Mouse (Mus musculus): ENCODE results near the gene Efs. TPM values are rescaled to one million over a fixed set of nuclear protein-coding genes. Genes with fewer than 3 reads are reported as not detected.
A peak's percentile ranks its signal among the peaks of the same experiment; 100 is the strongest.

Gene Efs
- polyA plus RNA-seq, 1 experiment from 2014 or later, result 20.7 TPM

- H3K36me3 ChIP-seq, result no peaks in the 10 kb centered on the region
- H3K27me3 ChIP-seq (replicated peaks), result no peaks in the 10 kb centered on the region
- H3K9ac ChIP-seq, result no peak within 1 kb of the TSS
- peaks cover 20% of the 10 kb centered on the region for H3K4me1 ChIP-seq (replicated peaks)
- peak; percentile 33; the same call in 1 of the 2 replicates for ATAC-seq
- no peak within 1 kb of the TSS for H3K27ac ChIP-seq
- WGBS, result 38% methylated on average over 6 of the region's 6 CpGs
- H3K4me2 ChIP-seq (replicated peaks), result no peak within 1 kb of the TSS
- no peaks in the 10 kb centered on the region for H3K9me3 ChIP-seq
- H3K4me3 ChIP-seq (replicated peaks), result no peak within 1 kb of the TSS
These were observed 6.8 kb upstream of the Efs start, which contains the start of gene Il25 for GRCm38 (mm10) chr14:54932645-54933150. Gene Il25, plus strand, starts transcription at chr14:54932695.

- WGBS, result 23% methylated on average over 2 of the region's 2 CpGs
- Histone ChIP-seq H3K9ac (no peak overlapping the region), H3K27ac (no peak overlapping the region)
These were observed 4.5 kb upstream of the Efs start for GRCm38 (mm10) chr14:54930431-54930830.

GRCm38 (mm10) chr14:54929801-54930200 lies 3.9 kb upstream of the Efs start:
- Histone ChIP-seq H3K9me3 (no peaks in the 10 kb centered on the region), H3K4me1 (replicated peaks) (peaks cover 28% of the 10 kb centered on the region), H3K27ac (no peak overlapping the region), H3K36me3 (no peaks in the 10 kb centered on the region), H3K9ac (no peak overlapping the region), H3K4me3 (replicated peaks) (no peak overlapping the region), H3K4me2 (replicated peaks) (no peak overlapping the region), H3K27me3 (replicated peaks) (peaks cover 15% of the 10 kb centered on the region; the same call in 1 of the 2 replicates)
- WGBS, result 65% methylated on average over 5 of the region's 5 CpGs
- no peak for ATAC-seq

More at GRCm38 (mm10) chr14:54930431-54930830, 4.5 kb upstream of the Efs start:
- H3K4me2 ChIP-seq (replicated peaks), result no peak overlapping the region
- H3K9me3 ChIP-seq, result no peaks in the 10 kb centered on the region
- peaks cover 15% of the 10 kb centered on the region; the same call in 1 of the 2 replicates for H3K27me3 ChIP-seq (replicated peaks)
- peaks cover 26% of the 10 kb centered on the region for H3K4me1 ChIP-seq (replicated peaks)
- H3K36me3 ChIP-seq, result no peaks in the 10 kb centered on the region
- H3K4me3 ChIP-seq (replicated peaks), result no peak overlapping the region
- no peak for ATAC-seq

GRCm38 (mm10) chr14:54927296-54927695 lies 1.4 kb upstream of the Efs start:
- Histone ChIP-seq H3K9me3 (no peaks in the 10 kb centered on the region), H3K4me3 (replicated peaks) (peak overlapping the region; percentile 58), H3K4me1 (replicated peaks) (peaks cover 30% of the 10 kb centered on the region), H3K36me3 (no peaks in the 10 kb centered on the region), H3K27me3 (replicated peaks) (peaks cover 15% of the 10 kb centered on the region; the same call in 1 of the 2 replicates), H3K9ac (peak overlapping the region; percentile 86), H3K4me2 (replicated peaks) (peak overlapping the region; percentile 94), H3K27ac (peak overlapping the region; percentile 99)
- 21% methylated on average over 7 of the region's 7 CpGs for WGBS
- ATAC-seq, result no peak

- Histone ChIP-seq H3K4me1 (replicated peaks) (peaks cover 25% of the 10 kb centered on the region), H3K27ac (peak overlapping the region; percentile 99), H3K9ac (peak overlapping the region; percentile 86), H3K27me3 (replicated peaks) (peaks cover 15% of the 10 kb centered on the region; the same call in 1 of the 2 replicates), H3K9me3 (no peaks in the 10 kb centered on the region), H3K4me2 (replicated peaks) (peak overlapping the region; percentile 94), H3K36me3 (peaks cover 5% of the 10 kb centered on the region; the same call in 1 of the 2 replicates), H3K4me3 (replicated peaks) (peak overlapping the region; percentile 58)
- peak; percentile 83 for ATAC-seq
- 1% methylated on average over 56 of the region's 58 CpGs for WGBS
These were observed 654 bp upstream of the Efs start for GRCm38 (mm10) chr14:54926401-54927158.

GRCm38 (mm10) chr14:54924641-54925348 lies 1.1 kb downstream of the Efs start:
- peaks cover 15% of the 10 kb centered on the region; the same call in 1 of the 2 replicates for H3K27me3 ChIP-seq (replicated peaks)
- ATAC-seq, result peak; percentile 50
- H3K9ac ChIP-seq, result peak overlapping the region; percentile 86
- 20% methylated on average over 7 of the region's 7 CpGs for WGBS
- peak overlapping the region; percentile 99 for H3K27ac ChIP-seq
- H3K36me3 ChIP-seq, result peaks cover 5% of the 10 kb centered on the region; the same call in 1 of the 2 replicates
- peak overlapping the region; percentile 94 for H3K4me2 ChIP-seq (replicated peaks)
- H3K9me3 ChIP-seq, result no peaks in the 10 kb centered on the region
- peak overlapping the region; percentile 58 for H3K4me3 ChIP-seq (replicated peaks)
- H3K4me1 ChIP-seq (replicated peaks), result peaks cover 21% of the 10 kb centered on the region

GRCm38 (mm10) chr14:54920076-54920685 lies 5.7 kb downstream of the Efs start:
- 86% methylated on average over 16 of the region's 16 CpGs for WGBS
- no peak overlapping the region for H3K4me3 ChIP-seq (replicated peaks)
- peaks cover 13% of the 10 kb centered on the region; the same call in 1 of the 2 replicates for H3K36me3 ChIP-seq
- H3K4me2 ChIP-seq (replicated peaks), result no peak overlapping the region
- no peaks in the 10 kb centered on the region for H3K9me3 ChIP-seq
- no peaks in the 10 kb centered on the region for H3K27me3 ChIP-seq (replicated peaks)
- no peak for ATAC-seq
- no peak overlapping the region for H3K9ac ChIP-seq
- peaks cover 10% of the 10 kb centered on the region for H3K4me1 ChIP-seq (replicated peaks)
- no peak overlapping the region for H3K27ac ChIP-seq

- Histone ChIP-seq H3K4me2 (replicated peaks) (peak overlapping the region; percentile 99), H3K9ac (peak overlapping the region; percentile 93), H3K4me1 (replicated peaks) (peaks cover 10% of the 10 kb centered on the region; the same call in 1 of the 2 replicates), H3K36me3 (peaks cover 6% of the 10 kb centered on the region; the same call in 1 of the 2 replicates), H3K27me3 (replicated peaks) (0 out of 2 replicates have a peak, but pooled peaks cover 2% of the 10 kb centered on the region), H3K27ac (peak overlapping the region; percentile 68; the same call in 1 of the 2 replicates), H3K4me3 (replicated peaks) (peak overlapping the region; percentile 94), H3K9me3 (no peaks in the 10 kb centered on the region)
- WGBS, result 17% methylated on average over 10 of the region's 10 CpGs
- 0 out of 2 replicates have a peak, but pooled peaks have one; percentile 1 for ATAC-seq
These were observed 12.6 kb downstream of the Efs start for GRCm38 (mm10) chr14:54913343-54913742.

GRCm38 (mm10) chr14:54912886-54913285 lies 13.0 kb downstream of the Efs start, which contains the start of gene Slc22a17:
Gene Slc22a17, minus strand, starts transcription at chr14:54913132.
- H3K27me3 ChIP-seq (replicated peaks), result 0 out of 2 replicates have a peak, but pooled peaks cover 2% of the 10 kb centered on the region
- H3K9ac ChIP-seq, result peak within 1 kb of the TSS; percentile 93
- H3K4me1 ChIP-seq (replicated peaks), result peaks cover 10% of the 10 kb centered on the region; the same call in 1 of the 2 replicates
- WGBS, result 0% methylated on average over 28 of the region's 28 CpGs
- peak within 1 kb of the TSS; percentile 68; the same call in 1 of the 2 replicates for H3K27ac ChIP-seq
- ATAC-seq, result peak; percentile 92
- H3K4me2 ChIP-seq (replicated peaks), result peak within 1 kb of the TSS; percentile 99
- H3K4me3 ChIP-seq (replicated peaks), result peak within 1 kb of the TSS; percentile 94
- peaks cover 6% of the 10 kb centered on the region; the same call in 1 of the 2 replicates for H3K36me3 ChIP-seq
- no peaks in the 10 kb centered on the region for H3K9me3 ChIP-seq

- no peaks in the 10 kb centered on the region for H3K9me3 ChIP-seq
- 2% methylated on average over 54 of the region's 69 CpGs for WGBS
- peak overlapping the region; percentile 99 for H3K4me2 ChIP-seq (replicated peaks)
- peaks cover 10% of the 10 kb centered on the region; the same call in 1 of the 2 replicates for H3K4me1 ChIP-seq (replicated peaks)
- H3K27me3 ChIP-seq (replicated peaks), result 0 out of 2 replicates have a peak, but pooled peaks cover 2% of the 10 kb centered on the region
- peak overlapping the region; percentile 68; the same call in 1 of the 2 replicates for H3K27ac ChIP-seq
- H3K36me3 ChIP-seq, result peaks cover 5% of the 10 kb centered on the region; the same call in 1 of the 2 replicates
- peak overlapping the region; percentile 93 for H3K9ac ChIP-seq
- peak overlapping the region; percentile 94 for H3K4me3 ChIP-seq (replicated peaks)
- peak; percentile 78 for ATAC-seq
These were observed 13.6 kb downstream of the Efs start for GRCm38 (mm10) chr14:54912109-54912850.

- H3K4me2 ChIP-seq (replicated peaks), result no peak overlapping the region
- H3K27me3 ChIP-seq (replicated peaks), result 0 out of 2 replicates have a peak, but pooled peaks cover 2% of the 10 kb centered on the region
- H3K4me1 ChIP-seq (replicated peaks), result peaks cover 10% of the 10 kb centered on the region; the same call in 1 of the 2 replicates
- no peaks in the 10 kb centered on the region for H3K36me3 ChIP-seq
- H3K9ac ChIP-seq, result no peak overlapping the region
- WGBS, result 74% methylated on average over 7 of the region's 7 CpGs
- ATAC-seq, result no peak
- H3K9me3 ChIP-seq, result no peaks in the 10 kb centered on the region
- no peak overlapping the region for H3K4me3 ChIP-seq (replicated peaks)
- no peak overlapping the region for H3K27ac ChIP-seq
These were observed 17.2 kb downstream of the Efs start for GRCm38 (mm10) chr14:54908682-54909081.
